ENCODE assay signal across 13 mouse cellular contexts in the genomic region with DNA sequence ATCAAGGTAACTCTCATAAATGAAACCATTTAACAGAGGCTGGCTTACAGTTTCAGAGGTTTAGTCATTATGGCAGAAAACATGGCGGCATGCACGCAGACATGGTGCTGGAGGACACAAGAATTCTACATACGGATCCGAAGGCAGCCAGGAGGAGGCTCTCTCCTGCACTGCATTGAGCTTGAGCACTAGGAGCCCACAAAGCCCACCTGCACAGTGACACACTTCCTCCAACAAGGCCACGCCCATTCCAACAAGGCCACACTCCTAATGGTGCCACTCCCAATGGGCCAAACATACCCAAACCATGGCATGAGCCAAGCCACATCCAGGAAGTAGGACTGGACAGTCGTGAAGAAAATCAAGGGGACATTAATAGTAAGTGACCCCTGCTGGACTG.
"Had no signal": no experiment of that assay in that cellular context is flagged by ENCODE, and none has a peak within 500 bp of the region (broad histone marks: within the 10 kb centered on the region; RNA-seq: fewer than 3 reads in every experiment).

No protein-coding gene starts in this region.

- H3K36me3 ChIP-seq: liver, embryonic 13.5 days had no signal

- ATAC-seq: intestine, embryonic 16.5 days; midbrain, embryonic 16.5 days had no signal

- DNase-seq: kidney, adult 2 months; kidney, postnatal 10 days; liver; liver, embryonic 13.5 days; lung, postnatal 10 days; right cerebral cortex, adult 18-20 months; right cerebral cortex, postnatal 25 days; thymus, adult 18-20 months; thymus, postnatal 25 days had no signal

- H3K9ac ChIP-seq: liver, embryonic 13.5 days; midbrain, embryonic 12.5 days had no signal

- H3K9me3 ChIP-seq: liver, embryonic 13.5 days; midbrain, embryonic 12.5 days had no signal

- H3K4me2 ChIP-seq: liver, embryonic 13.5 days; midbrain, embryonic 12.5 days had no signal

- H3K4me3 ChIP-seq: left cerebral cortex, adult 2 months; liver, embryonic 13.5 days; midbrain, embryonic 12.5 days had no signal

- H3K27me3 ChIP-seq: liver, embryonic 13.5 days; midbrain, embryonic 12.5 days had no signal

- H3K27ac ChIP-seq: left cerebral cortex, adult 2 months; liver, embryonic 13.5 days; midbrain, embryonic 12.5 days had no signal
